Mouse (Mus musculus) large intestine, adult 2 months (tissue): ENCODE measurements around the gene Tomm7. TPM values are rescaled to one million over a fixed set of nuclear protein-coding genes. Genes with fewer than 3 reads are reported as not detected.
"Not testable (repeated sequence)": the region's sequence is repeated elsewhere in the genome, so short reads cannot be mapped to it uniquely, and the experiment has no call there.

Experiments
- DNase-seq: peaks from one replicate; pipeline ENCODE4 v3.0.0-alpha.2; 2012; ENCODE audit warnings: low read depth, low spot score
- WGBS: fragments of 180-500 bp; shearing (Covaris S2); methylation state at CpG from one replicate; pipeline ENCODE4 v1.1.7; 2018; 5-methylcytosine and 5-hydroxymethylcytosine counted together
- polyA plus RNA-seq: library from polyadenylated mRNA; depleted of rRNA; stranded (reverse); fragments of >200 nt; gene quantifications from 2 replicates; pipeline ENCODE4 v1.2.3, GENCODE M21; 2012; rRNA removed

Gene Tomm7
- polyA plus RNA-seq: 45.0 and 45.3 TPM in 2 replicates

DNA sequence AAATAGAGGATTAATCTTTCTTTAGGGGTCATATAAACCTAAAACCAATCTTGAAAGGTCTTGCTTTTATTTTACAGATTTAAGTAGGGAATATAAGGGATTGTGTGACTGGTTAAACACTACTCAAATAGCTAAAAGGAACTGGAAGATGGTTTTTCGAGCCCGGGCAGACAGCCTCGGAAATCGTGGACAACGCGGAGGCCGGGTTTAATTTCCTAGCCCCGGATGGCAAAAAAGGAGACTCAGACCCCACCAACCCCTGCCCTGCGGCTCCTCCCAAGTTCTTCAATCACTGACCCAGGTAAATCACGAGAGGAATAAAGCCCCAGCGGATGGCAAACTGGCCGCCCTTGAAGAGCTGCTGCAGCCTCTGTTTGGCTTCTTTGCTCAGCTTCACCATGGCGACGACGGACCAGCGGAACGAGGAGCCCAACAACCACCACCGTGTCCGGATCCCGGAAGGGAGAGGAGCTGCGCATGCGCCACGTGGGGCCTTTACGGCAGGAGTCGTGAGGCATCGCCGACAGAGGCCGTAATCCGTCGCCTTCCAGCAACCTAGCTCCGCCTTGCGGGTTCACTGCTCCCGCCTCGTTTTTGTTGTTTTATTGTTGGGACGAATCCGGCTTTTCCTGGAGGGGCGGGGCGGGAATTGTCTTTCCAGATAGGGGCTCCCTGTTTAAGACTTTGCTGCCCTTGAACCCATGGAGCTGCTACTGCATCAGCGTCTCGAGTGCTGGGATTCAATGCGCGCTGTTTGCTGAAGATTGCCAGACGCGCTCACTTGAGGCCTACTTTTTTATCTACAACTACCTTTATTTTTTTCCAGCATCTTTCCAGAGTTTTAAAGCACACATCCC lies at the start of gene Tomm7:
Tomm7 (minus strand) TSS at position 488 of the 857 bp plus-strand sequence.
- peak; percentile 87 for DNase-seq
- under 1% methylated on average over 44 of the region's 44 CpGs for WGBS

GRCm38 (mm10) chr5:23893156-23893863 lies 49.3 kb upstream of the Tomm7 start:
- 67% methylated on average over 5 of the region's 5 CpGs for WGBS
- no peak for DNase-seq

- no peak for DNase-seq
- 42% methylated on average over 10 of the region's 10 CpGs for WGBS
These were observed 46.8 kb upstream of the Tomm7 start for GRCm38 (mm10) chr5:23890734-23891133.

DNA sequence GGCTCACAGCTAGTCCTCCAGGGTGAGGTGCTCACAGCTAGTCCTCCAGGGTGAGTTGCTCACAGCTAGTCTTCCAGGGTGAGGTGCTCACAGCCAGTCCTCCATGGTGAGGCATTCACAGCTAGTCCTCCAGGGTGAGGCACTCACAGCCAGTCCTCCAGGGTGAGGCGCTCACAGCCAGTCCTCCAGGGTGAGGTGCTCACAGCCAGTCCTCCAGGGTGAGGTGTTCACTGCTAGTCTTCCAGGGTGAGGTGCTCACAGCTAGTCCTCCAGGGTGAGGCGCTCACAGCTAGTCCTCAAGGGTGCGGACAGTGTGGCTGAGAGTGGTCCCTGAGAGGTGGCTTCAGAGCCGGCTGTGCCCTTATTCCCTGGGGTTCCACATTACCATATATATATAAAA lies 45.5 kb upstream of the Tomm7 start:
- DNase-seq: no peak
- WGBS: 70% methylated on average over 4 of the region's 4 CpGs

DNA sequence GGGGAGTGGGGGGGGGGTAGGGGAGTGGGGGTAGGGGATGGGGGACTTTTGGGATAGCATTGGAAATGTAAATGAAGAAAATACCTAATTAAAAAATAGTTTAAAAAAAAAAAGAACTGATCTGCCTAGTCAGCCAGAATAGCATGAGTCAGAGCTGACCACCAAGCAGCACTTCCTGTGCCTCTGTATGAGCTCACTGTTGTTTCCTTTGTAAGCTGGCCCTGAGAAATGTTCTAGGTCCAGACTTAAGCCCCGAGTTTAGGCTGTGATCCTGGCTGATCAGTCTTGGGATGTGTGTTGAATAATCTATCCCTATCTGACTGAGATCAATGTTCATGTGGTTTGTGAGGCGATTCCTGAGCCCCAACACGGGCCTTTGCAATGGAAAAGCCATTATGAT lies 43.1 kb upstream of the Tomm7 start:
- 72% methylated on average over 3 of the region's 3 CpGs for WGBS
- DNase-seq: no peak

DNA sequence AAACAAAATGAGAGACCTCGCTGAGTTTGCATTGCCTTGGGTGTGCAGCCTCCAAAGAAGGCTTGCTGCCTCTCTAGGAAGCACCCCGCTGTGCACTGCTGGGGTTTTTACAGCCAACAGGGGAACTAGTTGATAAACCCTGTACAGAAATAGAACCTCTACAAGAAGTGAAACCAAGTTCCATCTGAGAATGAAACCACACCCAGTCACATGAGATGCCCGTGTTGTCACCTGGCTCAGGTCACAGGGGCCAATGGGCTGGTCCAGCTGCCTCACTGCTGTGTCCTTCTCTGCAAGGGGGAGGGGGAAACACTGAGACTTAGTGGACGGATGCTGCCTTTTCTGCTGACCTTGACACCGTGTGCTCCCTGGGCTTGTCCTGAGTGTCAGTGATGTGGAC lies 30.5 kb upstream of the Tomm7 start:
- DNase-seq: no peak
- WGBS: 34% methylated on average over 5 of the region's 5 CpGs

DNA sequence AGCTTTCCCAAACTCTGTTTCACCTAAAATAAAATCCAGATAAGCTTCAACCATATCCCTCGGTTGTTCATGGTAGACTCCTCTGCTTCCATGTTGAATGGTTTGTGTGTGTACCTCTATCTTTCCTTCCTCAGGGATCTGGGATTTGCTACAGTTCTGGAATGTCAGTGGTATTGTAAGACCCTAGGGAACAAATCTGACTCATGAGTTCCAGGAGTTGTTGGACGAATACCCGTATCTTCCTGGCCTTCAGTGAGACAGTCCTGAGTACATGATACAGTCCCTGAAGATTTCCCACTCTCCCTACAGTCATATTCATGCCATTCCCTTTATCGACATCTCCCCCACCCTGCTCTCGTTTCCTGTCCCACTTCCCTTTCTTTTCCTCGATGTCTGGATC lies 28.6 kb upstream of the Tomm7 start:
- DNase-seq: no peak
- 80% methylated on average over 6 of the region's 6 CpGs for WGBS

DNA sequence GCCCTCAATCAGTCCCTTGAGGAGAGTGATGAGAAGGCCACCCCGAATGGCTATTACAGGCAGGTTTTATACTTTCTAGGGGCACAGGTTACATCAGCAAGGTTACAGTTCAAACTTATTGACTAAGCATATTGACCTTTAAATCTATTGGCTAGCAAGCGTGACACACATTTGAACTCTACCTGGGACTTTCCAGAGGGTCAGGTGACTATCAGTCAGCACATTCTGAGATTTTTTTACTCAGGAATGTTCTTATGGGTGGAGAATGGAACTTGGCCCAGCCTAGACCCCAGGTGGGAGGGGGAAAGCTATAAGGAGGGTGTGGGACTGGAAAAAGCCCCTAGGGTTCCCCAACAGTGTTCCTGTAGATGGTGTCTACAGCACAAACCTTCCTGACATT lies 27.4 kb upstream of the Tomm7 start:
- not testable (repeated sequence) for DNase-seq
- WGBS: 54% methylated on average over 2 of the region's 2 CpGs

DNA sequence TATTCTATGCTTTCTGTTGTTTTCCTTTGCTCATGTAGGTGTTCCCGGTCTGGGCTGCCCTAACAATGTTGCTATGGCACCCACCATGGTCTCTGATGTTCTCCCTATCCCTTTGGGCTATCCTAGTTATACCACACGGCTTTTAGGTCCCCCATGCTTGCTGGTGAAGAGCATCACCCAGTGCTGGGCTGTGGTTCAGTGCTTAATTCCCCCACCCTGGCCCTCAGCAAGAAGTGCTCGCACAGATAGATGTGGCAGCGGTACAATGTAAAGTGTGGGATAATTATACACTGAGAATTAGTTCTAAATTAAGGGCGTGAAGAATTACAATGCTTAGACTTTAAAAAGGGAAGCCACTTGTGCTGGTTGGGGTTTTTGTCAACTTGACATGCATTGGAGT lies 22.0 kb upstream of the Tomm7 start:
- 88% methylated on average over 5 of the region's 5 CpGs for WGBS
- no peak for DNase-seq

DNA sequence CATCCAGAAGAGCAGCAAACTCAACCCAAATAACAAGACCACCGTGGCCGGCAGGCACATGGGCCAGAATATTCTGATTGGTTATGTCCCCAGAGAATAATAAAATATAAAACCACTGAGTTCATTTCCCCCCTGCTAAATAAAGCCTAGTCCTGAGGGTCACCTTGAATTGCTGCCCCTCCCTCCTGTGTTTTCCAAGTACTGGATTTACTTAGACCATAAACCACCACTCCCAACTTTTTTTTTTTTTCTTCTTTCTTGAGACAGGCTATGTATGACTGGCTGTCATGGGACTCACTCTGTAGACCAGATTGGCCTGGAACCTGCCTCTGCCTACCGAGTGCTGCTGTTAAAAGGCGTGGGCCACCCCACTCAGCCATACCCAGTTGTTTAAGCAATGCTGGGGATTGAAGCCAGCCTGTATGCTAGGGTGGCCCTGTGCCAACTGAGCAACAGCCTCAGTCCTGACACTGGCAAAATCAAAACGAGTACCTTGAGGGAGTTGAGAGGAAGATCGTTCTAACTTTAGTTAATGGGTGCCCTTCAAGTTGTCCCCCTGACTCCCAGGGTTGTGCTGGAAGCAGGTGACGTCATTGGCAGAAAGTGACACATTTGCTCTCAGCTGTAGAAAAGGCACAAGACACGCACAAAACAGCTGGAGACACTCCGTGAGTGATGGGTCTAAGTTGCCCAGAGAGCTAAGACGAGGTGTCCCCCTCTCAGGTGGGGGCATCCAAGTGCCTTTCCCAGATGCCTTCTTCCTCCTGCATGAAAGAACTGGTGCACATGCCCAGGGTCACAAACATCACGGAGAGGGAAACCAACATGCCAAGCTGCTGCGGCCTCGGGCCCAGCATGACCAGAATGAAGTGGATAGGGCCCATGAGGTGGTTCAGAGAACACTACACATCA lies 20.3 kb upstream of the Tomm7 start:
- 47% methylated on average over 13 of the region's 13 CpGs for WGBS
- peak; percentile 58 for DNase-seq

GRCm38 (mm10) chr5:23863166-23864053 lies 19.4 kb upstream of the Tomm7 start:
- WGBS: 23% methylated on average over 7 of the region's 7 CpGs
- DNase-seq: no peak

GRCm38 (mm10) chr5:23862291-23862690 lies 18.3 kb upstream of the Tomm7 start:
- no peak for DNase-seq
- 20% methylated on average over 5 of the region's 5 CpGs for WGBS

GRCm38 (mm10) chr5:23861721-23862120 lies 17.8 kb upstream of the Tomm7 start:
- WGBS: 93% methylated on average over 9 of the region's 9 CpGs

DNA sequence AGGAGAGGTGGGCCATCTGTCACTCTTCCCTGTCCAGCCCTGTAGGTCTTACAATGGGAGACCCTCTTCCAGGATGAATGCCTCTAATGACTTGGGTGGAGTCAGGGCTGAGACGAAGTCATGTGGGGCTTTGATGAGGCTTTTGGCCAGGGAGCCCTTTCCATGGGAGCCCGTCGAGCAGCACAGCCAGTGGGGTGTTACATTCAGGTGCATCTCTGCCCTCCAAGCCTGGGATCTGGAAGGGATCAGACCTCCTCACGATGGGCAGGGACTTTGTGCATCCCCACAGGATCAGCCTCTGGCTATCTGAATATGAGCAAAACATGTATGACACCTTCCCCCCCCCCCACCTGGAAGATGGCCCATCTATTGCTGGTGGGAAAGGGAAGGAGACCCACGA lies 15.9 kb upstream of the Tomm7 start:
- no peak for DNase-seq
- WGBS: 88% methylated on average over 5 of the region's 5 CpGs

More at GRCm38 (mm10) chr5:23861721-23862120, 17.8 kb upstream of the Tomm7 start:
- no peak for DNase-seq

- WGBS: 83% methylated on average over 1 of the region's 1 CpGs
- DNase-seq: no peak
These were observed 15.2 kb upstream of the Tomm7 start for GRCm38 (mm10) chr5:23859087-23859718.

DNA sequence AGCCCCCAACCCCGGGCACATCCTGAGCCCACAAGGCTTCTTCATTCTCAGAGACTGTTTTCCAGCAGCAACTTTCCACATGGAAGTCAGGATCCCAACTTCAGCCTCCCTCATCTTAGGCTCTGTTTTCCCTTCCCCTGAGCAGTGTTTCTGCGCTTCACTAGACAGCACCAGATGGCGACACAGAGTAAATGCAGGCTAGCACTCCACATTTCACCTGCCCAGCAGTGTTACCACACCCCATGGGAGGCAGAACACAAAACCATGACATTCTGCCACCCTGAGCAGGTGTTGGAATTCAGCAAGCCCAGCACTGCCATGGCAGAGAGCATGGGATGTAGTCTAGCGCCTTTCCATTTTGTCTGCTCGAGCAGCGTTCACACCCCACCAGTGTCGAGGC lies 14.7 kb upstream of the Tomm7 start:
- DNase-seq: no peak
- 85% methylated on average over 7 of the region's 7 CpGs for WGBS

- 87% methylated on average over 3 of the region's 3 CpGs for WGBS
- no peak for DNase-seq
These were observed 14.0 kb upstream of the Tomm7 start for GRCm38 (mm10) chr5:23858001-23858400.

DNA sequence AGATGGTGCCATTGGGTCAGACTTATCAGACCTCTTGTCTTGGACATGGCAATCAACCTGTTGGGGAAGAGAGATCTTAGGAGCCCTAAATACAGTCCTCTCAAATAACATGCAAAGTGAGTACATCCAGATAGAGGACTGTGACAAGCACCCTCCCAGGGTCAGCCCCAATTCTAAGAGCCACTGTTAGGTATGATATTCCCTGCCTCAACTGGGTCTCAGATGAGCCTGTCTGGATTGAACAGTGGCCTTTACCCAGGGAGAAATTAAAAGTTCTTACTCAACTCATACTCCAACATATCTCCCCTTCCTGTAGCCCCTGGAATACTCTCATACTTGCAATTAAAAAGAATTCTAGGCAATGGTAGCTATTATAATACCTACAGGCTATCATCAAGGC lies 13.2 kb upstream of the Tomm7 start:
- DNase-seq: no peak

DNA sequence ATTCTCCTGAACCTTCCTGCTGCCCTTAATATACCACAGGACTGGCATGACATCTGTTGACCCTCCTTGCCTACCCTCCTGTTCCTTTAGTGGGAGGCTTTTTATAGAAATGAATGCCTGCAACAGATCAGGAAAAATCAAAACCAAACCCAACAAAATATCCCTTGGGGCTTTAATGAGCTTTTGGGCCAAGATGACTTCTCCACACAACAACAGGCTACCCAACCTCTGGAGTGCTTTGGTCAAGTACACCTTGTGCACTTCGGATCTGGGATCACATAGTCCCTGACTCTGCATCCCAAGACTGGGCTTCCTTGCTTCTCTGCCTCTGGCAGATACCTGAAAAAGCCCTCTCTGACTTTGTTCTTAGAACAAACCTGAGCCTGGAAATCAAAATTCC lies 12.2 kb upstream of the Tomm7 start:
- 92% methylated on average over 1 of the region's 1 CpGs for WGBS
- DNase-seq: no peak
